Mouse (Mus musculus) liver, embryonic 13.5 days (tissue): ENCODE results near the gene Iqcn. TPM values are rescaled to one million over a fixed set of nuclear protein-coding genes. Genes with fewer than 3 reads are reported as not detected.

Source experiments
- ATAC-seq: fragments of 200-750 bp; cut with Nextera tagmentation; 2 replicates; pipeline ENCODE4 v1.8.0; 2017; ENCODE audit warnings: low read depth, mild to moderate bottlenecking, moderate number of reproducible peaks, moderate library complexity
- DNase-seq: peaks from one replicate; pipeline ENCODE4 v3.0.0; 2022
- H3K27ac ChIP-seq: fragments of 300-500 bp; sonication (generic); 2 replicates; pipeline ENCODE4 v1.5.1; 2015; ENCODE audit warnings: moderate library complexity, mild to moderate bottlenecking, inconsistent platforms
- H3K27me3 ChIP-seq: fragments of 300-500 bp; sonication (generic); 2 replicates; pipeline ENCODE4 v1.6.1; 2015; ENCODE audit warnings: mild to moderate bottlenecking, inconsistent platforms
- H3K36me3 ChIP-seq: fragments of 300-500 bp; sonication (generic); 2 replicates; pipeline ENCODE4 v1.6.1; 2015; ENCODE audit warnings: mild to moderate bottlenecking, inconsistent platforms
- H3K4me1 ChIP-seq: fragments of 300-500 bp; sonication (generic); replicated peaks from 2 replicates; pipeline ENCODE4 v1.6.1; 2015; ENCODE audit warnings: inconsistent platforms
- H3K4me2 ChIP-seq: fragments of 300-500 bp; sonication (generic); 2 replicates; pipeline ENCODE4 v1.6.1; 2015; ENCODE audit warnings: inconsistent platforms, mild to moderate bottlenecking, moderate library complexity
- H3K4me3 ChIP-seq: fragments of 300-500 bp; sonication (generic); replicated peaks from 2 replicates; pipeline ENCODE4 v1.5.1; 2015; ENCODE audit warnings: mild to moderate bottlenecking, inconsistent platforms
- H3K9ac ChIP-seq: fragments of 300-500 bp; sonication (generic); 2 replicates; pipeline ENCODE4 v1.6.1; 2015; ENCODE audit warnings: mild to moderate bottlenecking, inconsistent platforms
- H3K9me3 ChIP-seq: fragments of 300-500 bp; sonication (generic); replicated peaks from 2 replicates; pipeline ENCODE4 v1.6.1; 2016; ENCODE audit warnings: inconsistent platforms
- WGBS: fragments of 180-500 bp; shearing (Covaris S2); methylation state at CpG from one replicate; pipeline ENCODE4 v1.1.7; 2015; ENCODE audit not compliant: insufficient replicate concordance; 5-methylcytosine and 5-hydroxymethylcytosine counted together
- polyA plus RNA-seq: library from polyadenylated mRNA; unstranded; fragments of >200 nt; fragmentation: Nextera tagmentation; extraction: Ambion mirVana; gene quantifications from 2 replicates; pipeline ENCODE4 v1.2.1, GENCODE M21; 2015

Iqcn gene
- polyA plus RNA-seq, 1 experiment from 2014 or later = not detected

GRCm38 (mm10) chr8:70757523-70758307 is 54.5 kb downstream of the Iqcn start:
- no peak overlapping the region for H3K4me3 ChIP-seq
- no peaks in the 10 kb centered on the region for H3K27me3 ChIP-seq
- ATAC-seq = no peak
- H3K27ac ChIP-seq = 0 out of 2 replicates have a peak overlapping the region, but pooled peaks have one; percentile 4
- DNase-seq = peak; percentile 32
- peaks cover 28% of the 10 kb centered on the region for H3K36me3 ChIP-seq
- H3K4me2 ChIP-seq = no peak overlapping the region
- H3K4me1 ChIP-seq = peaks cover 71% of the 10 kb centered on the region
- 76% methylated on average over 22 of the region's 22 CpGs for WGBS
- H3K9ac ChIP-seq = no peak overlapping the region
- no peaks in the 10 kb centered on the region for H3K9me3 ChIP-seq

GRCm38 (mm10) chr8:70758308-70758615 is 55.0 kb downstream of the Iqcn start:
- peaks cover 32% of the 10 kb centered on the region for H3K36me3 ChIP-seq
- no peaks in the 10 kb centered on the region for H3K9me3 ChIP-seq
- no peak overlapping the region for H3K27ac ChIP-seq
- ATAC-seq = no peak
- H3K9ac ChIP-seq = no peak overlapping the region
- WGBS = 88% methylated on average over 7 of the region's 7 CpGs
- no peak overlapping the region for H3K4me3 ChIP-seq
- no peaks in the 10 kb centered on the region for H3K27me3 ChIP-seq
- peaks cover 71% of the 10 kb centered on the region for H3K4me1 ChIP-seq
- DNase-seq = no peak
- no peak overlapping the region for H3K4me2 ChIP-seq

DNA sequence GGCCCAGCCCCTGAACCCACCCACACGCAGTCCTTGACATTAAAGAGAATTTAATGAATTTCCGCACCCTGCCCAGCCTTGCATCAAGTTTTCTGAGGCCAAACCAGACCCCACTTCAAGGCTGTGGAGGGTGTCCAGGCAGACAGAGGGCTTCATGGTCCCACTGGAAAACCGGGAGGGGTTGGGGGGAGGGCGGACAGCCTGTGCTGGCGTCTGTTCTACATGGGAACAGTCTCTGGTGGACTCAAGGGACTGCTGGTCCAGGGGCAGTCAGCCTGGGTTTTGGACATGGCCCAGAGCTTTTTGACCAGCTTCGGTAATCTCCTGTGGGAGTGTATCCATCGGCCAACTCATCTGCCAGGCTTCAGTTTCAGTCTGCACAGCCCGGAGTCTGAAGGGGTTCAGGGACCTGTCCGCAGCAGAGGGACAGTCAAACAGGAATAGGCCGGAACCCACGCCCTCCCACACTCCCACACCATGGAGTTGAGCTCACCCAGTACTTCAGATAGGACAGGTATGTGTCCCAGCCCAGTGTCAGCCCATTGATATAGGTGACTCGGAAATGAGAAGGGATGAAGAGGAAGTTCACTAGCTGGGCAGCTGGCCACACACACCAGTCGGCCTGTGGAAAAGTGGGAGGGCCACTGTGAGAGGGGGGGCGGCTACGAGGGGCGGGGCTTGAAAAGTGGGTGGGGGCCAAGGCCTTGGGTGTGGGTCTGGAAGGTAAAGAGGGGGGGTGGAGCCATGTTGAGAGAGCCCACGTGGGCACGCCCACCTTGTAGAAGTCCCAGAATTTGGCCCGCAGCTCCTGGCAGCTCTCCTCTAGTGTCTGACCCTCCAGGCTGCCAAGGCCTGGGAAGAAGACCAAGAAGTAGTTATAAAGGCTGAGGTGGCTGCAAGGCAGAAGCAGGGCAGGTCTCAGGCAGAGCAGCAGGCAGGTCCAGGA is 55.6 kb downstream of the Iqcn start:
- Histone ChIP-seq H3K9ac (peak overlapping the region; percentile 93), H3K27ac (peak overlapping the region; percentile 95), H3K4me2 (peak overlapping the region; percentile 96), H3K4me3 (peak overlapping the region; percentile 80), H3K4me1 (peaks cover 71% of the 10 kb centered on the region), H3K27me3 (no peaks in the 10 kb centered on the region), H3K9me3 (no peaks in the 10 kb centered on the region), H3K36me3 (peaks cover 32% of the 10 kb centered on the region)
- 66% methylated on average over 19 of the region's 19 CpGs for WGBS
- ATAC-seq (no peak), DNase-seq (peak; percentile 1)

DNA sequence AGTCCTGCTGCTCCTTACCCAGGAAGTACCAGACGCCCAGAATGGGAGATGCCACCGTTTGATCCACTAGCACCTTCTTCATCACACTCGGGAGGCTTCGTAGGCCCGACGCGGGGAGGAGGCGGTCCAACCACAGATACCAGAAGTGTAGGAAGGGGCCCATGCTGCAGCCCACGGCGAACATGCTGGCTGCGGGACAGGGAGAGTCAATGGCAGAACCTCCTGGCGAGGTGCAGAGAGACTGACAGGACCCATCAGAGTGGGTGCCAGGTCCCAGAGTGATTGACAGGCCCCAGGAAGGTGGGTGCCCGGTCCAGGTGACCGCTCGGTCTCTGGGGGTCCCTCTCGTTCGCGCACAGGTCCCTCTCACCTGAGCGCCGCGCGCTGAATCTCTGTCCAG is 57.1 kb downstream of the Iqcn start:
- Histone ChIP-seq H3K9ac (peak overlapping the region; percentile 93), H3K4me2 (peak overlapping the region; percentile 96), H3K4me3 (peak overlapping the region; percentile 80), H3K36me3 (peaks cover 32% of the 10 kb centered on the region), H3K27me3 (no peaks in the 10 kb centered on the region), H3K9me3 (no peaks in the 10 kb centered on the region), H3K4me1 (peaks cover 73% of the 10 kb centered on the region), H3K27ac (peak overlapping the region; percentile 95)
- under 1% methylated on average over 22 of the region's 22 CpGs for WGBS
- peak; percentile 0; the same call in 1 of the 2 replicates for ATAC-seq
- no peak for DNase-seq

DNA sequence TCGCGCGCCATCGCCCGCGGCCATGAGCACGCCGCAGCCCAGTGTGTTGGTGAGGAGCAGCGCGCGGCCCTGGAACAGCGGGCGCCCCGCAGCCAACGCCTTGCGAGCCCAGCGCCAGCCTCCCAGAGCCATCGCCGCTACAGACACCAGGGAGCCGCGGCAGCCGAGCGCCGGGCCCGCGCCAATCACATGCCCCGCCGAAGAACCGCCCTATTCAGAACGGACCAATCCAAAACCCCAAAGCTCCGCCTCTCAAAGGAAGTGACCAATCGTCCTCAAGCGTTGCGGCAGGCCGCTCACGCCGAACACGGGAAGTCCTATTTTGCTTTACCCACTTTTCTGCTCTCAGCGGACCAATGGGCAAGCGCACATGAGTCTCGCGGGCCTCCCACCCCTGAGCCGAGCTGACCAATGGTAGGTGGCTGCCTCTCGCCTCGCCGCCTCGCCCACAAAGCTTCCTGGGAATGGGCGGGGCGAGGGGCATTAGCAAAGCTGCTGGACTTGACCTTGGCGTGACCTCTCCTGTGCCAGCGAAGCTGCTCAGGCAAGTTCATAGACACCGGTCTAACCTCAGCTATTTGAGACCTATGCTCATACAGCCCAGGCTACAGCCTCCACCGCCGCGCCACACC is 57.6 kb downstream of the Iqcn start, which contains the start of gene Mpv17l2:
Mpv17l2 (minus strand) TSS at position 172 of the 632 bp plus-strand sequence.
- Histone ChIP-seq H3K4me2 (peak within 1 kb of the TSS; percentile 96), H3K9ac (peak within 1 kb of the TSS; percentile 93), H3K36me3 (peaks cover 32% of the 10 kb centered on the region), H3K4me1 (peaks cover 73% of the 10 kb centered on the region), H3K27ac (peak within 1 kb of the TSS; percentile 95), H3K4me3 (peak within 1 kb of the TSS; percentile 80), H3K9me3 (no peaks in the 10 kb centered on the region), H3K27me3 (no peaks in the 10 kb centered on the region)
- DNase-seq (peak; percentile 98), ATAC-seq (peak; percentile 89)
- 1% methylated on average over 54 of the region's 55 CpGs for WGBS

DNA sequence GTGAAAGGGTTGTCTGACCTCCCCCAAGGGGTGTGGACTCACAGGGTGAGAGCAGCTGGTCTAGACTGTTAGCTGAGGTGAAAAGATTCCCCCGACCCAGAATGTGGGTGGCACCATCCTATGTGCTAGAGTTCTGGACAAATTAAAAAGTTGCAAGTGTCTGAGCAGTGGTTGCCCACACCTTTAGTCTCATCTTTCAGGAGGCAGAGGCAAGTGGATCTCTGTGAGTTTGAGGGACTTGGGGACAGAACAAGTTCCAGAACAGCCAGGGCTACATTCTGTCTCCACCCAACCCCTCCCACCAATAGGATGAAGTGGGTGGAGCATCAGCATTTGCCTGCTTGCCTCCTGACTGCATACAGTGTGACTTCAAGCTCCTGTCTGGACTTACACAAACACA is 58.9 kb downstream of the Iqcn start:
- H3K4me3 ChIP-seq = no peak overlapping the region
- peak overlapping the region; percentile 82 for H3K27ac ChIP-seq
- 14% methylated on average over 1 of the region's 1 CpGs for WGBS
- H3K4me2 ChIP-seq = peak overlapping the region; percentile 70
- peaks cover 24% of the 10 kb centered on the region for H3K36me3 ChIP-seq
- peaks cover 82% of the 10 kb centered on the region for H3K4me1 ChIP-seq
- peak; percentile 76 for DNase-seq
- H3K9me3 ChIP-seq = no peaks in the 10 kb centered on the region
- peak overlapping the region; percentile 54; the same call in 1 of the 2 replicates for H3K9ac ChIP-seq
- no peaks in the 10 kb centered on the region for H3K27me3 ChIP-seq
- 0 out of 2 replicates have a peak, but pooled peaks have one; percentile 12 for ATAC-seq

GRCm38 (mm10) chr8:70763354-70763753 is 60.1 kb downstream of the Iqcn start:
- H3K9ac ChIP-seq = peak overlapping the region; percentile 57
- no peaks in the 10 kb centered on the region for H3K9me3 ChIP-seq
- no peaks in the 10 kb centered on the region for H3K27me3 ChIP-seq
- peaks cover 20% of the 10 kb centered on the region for H3K36me3 ChIP-seq
- H3K4me2 ChIP-seq = peak overlapping the region; percentile 98
- DNase-seq (peak; percentile 64), ATAC-seq (no peak)
- 1% methylated on average over 3 of the region's 3 CpGs for WGBS
- H3K4me1 ChIP-seq = peaks cover 94% of the 10 kb centered on the region
- H3K27ac ChIP-seq = peak overlapping the region; percentile 96
- H3K4me3 ChIP-seq = peak overlapping the region; percentile 68

GRCm38 (mm10) chr8:70764026-70764425 is 60.8 kb downstream of the Iqcn start:
- H3K4me3 ChIP-seq = peak overlapping the region; percentile 68
- H3K9me3 ChIP-seq = no peaks in the 10 kb centered on the region
- WGBS = 14% methylated on average over 8 of the region's 8 CpGs
- DNase-seq = peak; percentile 82
- H3K9ac ChIP-seq = peak overlapping the region; percentile 83
- no peaks in the 10 kb centered on the region for H3K27me3 ChIP-seq
- peaks cover 20% of the 10 kb centered on the region for H3K36me3 ChIP-seq
- peak; percentile 53 for ATAC-seq
- H3K4me2 ChIP-seq = peak overlapping the region; percentile 98
- peaks cover 95% of the 10 kb centered on the region for H3K4me1 ChIP-seq
- peak overlapping the region; percentile 96 for H3K27ac ChIP-seq

GRCm38 (mm10) chr8:70764676-70765075 is 61.4 kb downstream of the Iqcn start:
- peak overlapping the region; percentile 68 for H3K4me3 ChIP-seq
- no peaks in the 10 kb centered on the region for H3K9me3 ChIP-seq
- no peaks in the 10 kb centered on the region for H3K27me3 ChIP-seq
- peaks cover 94% of the 10 kb centered on the region for H3K4me1 ChIP-seq
- peak overlapping the region; percentile 98 for H3K4me2 ChIP-seq
- H3K36me3 ChIP-seq = peaks cover 21% of the 10 kb centered on the region
- 75% methylated on average over 13 of the region's 13 CpGs for WGBS
- ATAC-seq (no peak), DNase-seq (no peak)
- peak overlapping the region; percentile 83 for H3K9ac ChIP-seq
- H3K27ac ChIP-seq = peak overlapping the region; percentile 96

GRCm38 (mm10) chr8:70765329-70765728 is 62.1 kb downstream of the Iqcn start:
- H3K27me3 ChIP-seq = no peaks in the 10 kb centered on the region
- peaks cover 94% of the 10 kb centered on the region for H3K4me1 ChIP-seq
- H3K4me2 ChIP-seq = peak overlapping the region; percentile 98
- H3K4me3 ChIP-seq = peak overlapping the region; percentile 68
- 28% methylated on average over 9 of the region's 9 CpGs for WGBS
- H3K9me3 ChIP-seq = no peaks in the 10 kb centered on the region
- ATAC-seq = no peak
- H3K9ac ChIP-seq = peak overlapping the region; percentile 83
- no peak for DNase-seq
- peaks cover 24% of the 10 kb centered on the region for H3K36me3 ChIP-seq
- H3K27ac ChIP-seq = peak overlapping the region; percentile 96
